Mouse (Mus musculus) olfactory bulb, adult 2 months (tissue): ENCODE data around the gene Htra2. TPM values are rescaled to one million over a fixed set of nuclear protein-coding genes. Genes with fewer than 3 reads are reported as not detected.

Source experiments
- H3K27ac ChIP-seq: fragments of 200-500 bp; 2 replicates; pipeline ENCODE4 v1.5.1; 2012; ENCODE audit warnings: low read depth, low read length; ENCODE audit not compliant: insufficient read depth
- H3K4me1 ChIP-seq: fragments of 200-500 bp; 2 replicates; pipeline ENCODE4 v1.6.1; 2012; ENCODE audit warnings: low read length; ENCODE audit not compliant: control insufficient read depth, insufficient read depth
- H3K4me3 ChIP-seq: fragments of 200-500 bp; 2 replicates; pipeline ENCODE4 v1.5.1; 2012; ENCODE audit warnings: mild to moderate bottlenecking, low read depth, low read length, moderate library complexity; ENCODE audit not compliant: insufficient read depth
- CTCF ChIP-seq: fragments of 200-500 bp; IDR thresholded peaks from 2 replicates; pipeline ENCODE4 v1.5.1; 2012; ENCODE audit warnings: low read depth, mild to moderate bottlenecking, low read length, moderate library complexity; ENCODE audit not compliant: insufficient read depth
- POLR2A ChIP-seq: fragments of 200-500 bp; IDR thresholded peaks from 2 replicates; pipeline ENCODE4 v1.6.1; 2012; ENCODE audit warnings: mild to moderate bottlenecking, low read depth, low read length, moderate library complexity; ENCODE audit not compliant: insufficient read depth
- WGBS: fragments of 180-500 bp; shearing (Covaris S2); methylation state at CpG from one replicate; pipeline ENCODE4 v1.1.7; 2018; 5-methylcytosine and 5-hydroxymethylcytosine counted together
- polyA plus RNA-seq: library from polyadenylated mRNA; stranded (reverse); fragments of >200 nt; gene quantifications from 2 replicates; pipeline ENCODE4 v1.2.4, GENCODE M21; 2012; ENCODE audit warnings: low replicate concordance; ENCODE audit not compliant: missing spikeins, insufficient read depth, insufficient read length

The Htra2 gene
- polyA plus RNA-seq, 1 experiment: not detected

DNA sequence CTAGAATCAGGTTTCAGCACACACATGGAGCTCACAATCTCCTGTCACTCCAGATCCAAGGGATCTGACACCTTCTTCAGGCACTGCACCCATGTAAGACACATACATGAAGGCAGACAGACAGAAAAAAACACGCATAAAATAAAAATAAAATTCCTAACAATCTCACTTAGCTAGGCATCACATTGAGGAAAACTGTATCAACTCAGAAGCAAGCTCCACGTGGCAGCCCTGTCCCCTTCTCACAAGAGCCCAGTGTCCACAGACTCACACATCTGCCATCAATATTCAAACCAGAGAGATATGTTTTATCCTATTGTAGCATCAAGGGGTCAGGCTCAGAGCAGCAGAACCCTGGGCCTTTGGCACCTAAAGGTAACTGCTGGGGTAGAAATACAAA, 50.8 kb downstream of the Htra2 start:
- 86% methylated on average over 2 of the region's 2 CpGs for WGBS
- TF ChIP-seq CTCF: no peak
- TF ChIP-seq POLR2A: no peak
- Histone ChIP-seq H3K4me1 (no peaks in the 10 kb centered on the region), H3K27ac (no peak overlapping the region), H3K4me3 (no peak overlapping the region)

DNA sequence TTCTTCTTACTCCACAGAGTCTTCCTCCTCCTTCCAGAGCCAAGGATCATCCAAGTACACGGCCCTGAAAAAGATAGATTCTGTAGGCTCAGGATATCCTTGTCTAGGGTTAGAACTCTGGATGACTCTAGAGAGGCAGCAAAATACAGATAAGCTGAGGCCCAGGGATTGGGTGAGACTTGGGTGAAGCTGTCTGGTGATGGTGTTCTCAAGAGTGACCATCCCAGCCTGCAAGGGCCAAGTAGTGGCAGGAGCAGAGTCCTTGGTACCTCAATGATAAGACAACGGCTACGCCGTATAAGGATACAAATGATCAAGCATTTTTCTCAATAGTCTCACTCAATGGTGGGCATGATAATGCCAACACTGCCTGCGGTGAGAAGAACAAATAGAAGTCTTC, 51.2 kb downstream of the Htra2 start:
- 88% methylated on average over 5 of the region's 5 CpGs for WGBS
- Histone ChIP-seq H3K4me3 (no peak overlapping the region), H3K4me1 (no peaks in the 10 kb centered on the region), H3K27ac (no peak overlapping the region)
- no peak for TF ChIP-seq CTCF
- no peak for TF ChIP-seq POLR2A

DNA sequence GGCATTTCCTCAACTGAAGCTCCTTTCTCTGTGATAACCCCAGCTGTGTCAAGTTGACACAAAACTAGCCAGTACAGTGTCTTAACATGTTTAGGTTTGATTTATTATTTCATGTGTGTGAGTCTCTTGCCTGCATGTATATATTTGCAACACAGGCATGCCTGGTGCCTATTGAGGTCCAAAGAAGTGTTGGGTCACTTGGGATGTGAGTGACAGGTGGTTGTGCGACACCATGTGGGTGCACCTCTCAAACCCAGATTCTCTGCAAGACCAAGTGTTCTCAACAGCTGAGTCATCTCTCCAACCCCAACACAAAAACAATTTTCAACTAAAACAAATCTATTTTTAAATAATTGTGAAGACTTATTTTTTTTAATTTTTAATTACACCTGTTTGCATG, 52.0 kb downstream of the Htra2 start:
- 88% methylated on average over 1 of the region's 1 CpGs for WGBS
- no peaks in the 10 kb centered on the region for H3K4me1 ChIP-seq

More for the DNA sequence above, 52.0 kb downstream of the Htra2 start:
- no peak for TF ChIP-seq CTCF
- no peak for TF ChIP-seq POLR2A
- Histone ChIP-seq H3K27ac (no peak overlapping the region), H3K4me3 (no peak overlapping the region)

Other genes starting within 250 kb of the Htra2 start
- gene Sema4f, start 115.5 kb downstream of the Htra2 start, polyA plus RNA-seq: not detected in 2 replicates
- gene M1ap, start 108.4 kb downstream of the Htra2 start, polyA plus RNA-seq: not detected in 2 replicates
- gene Dok1, start 21.8 kb downstream of the Htra2 start, polyA plus RNA-seq: not detected in 2 replicates
- gene Loxl3, start 21.1 kb downstream of the Htra2 start, polyA plus RNA-seq: not detected in 2 replicates
- not detected in 2 replicates for gene Aup1, start 752 bp downstream of the Htra2 start, polyA plus RNA-seq
- gene Dqx1, start 2.6 kb upstream of the Htra2 start, polyA plus RNA-seq: not detected in 2 replicates
- gene Tlx2, start 15.0 kb upstream of the Htra2 start, polyA plus RNA-seq: not detected in 2 replicates
- not detected in 2 replicates for gene Pcgf1, start 22.6 kb upstream of the Htra2 start, polyA plus RNA-seq
- gene Lbx2, start 31.1 kb upstream of the Htra2 start, polyA plus RNA-seq: not detected in 2 replicates
- gene Ccdc142, start 46.3 kb upstream of the Htra2 start, polyA plus RNA-seq: not detected in 2 replicates
- gene Gm42688, start 46.3 kb upstream of the Htra2 start, polyA plus RNA-seq: not detected in 2 replicates
- gene Mrpl53, start 53.8 kb upstream of the Htra2 start, polyA plus RNA-seq: not detected in 2 replicates
- not detected in 2 replicates for gene Mogs, start 60.2 kb upstream of the Htra2 start, polyA plus RNA-seq
- gene Wbp1, start 66.3 kb upstream of the Htra2 start, polyA plus RNA-seq: not detected in 2 replicates
- gene Ino80b, start 70.2 kb upstream of the Htra2 start, polyA plus RNA-seq: not detected in 2 replicates
- gene Rtkn, start 80.2 kb upstream of the Htra2 start, polyA plus RNA-seq: not detected in 2 replicates
- gene Wdr54, start 101.1 kb upstream of the Htra2 start, polyA plus RNA-seq: not detected in 2 replicates
- not detected in 2 replicates for gene 1700003E16Rik, start 101.1 kb upstream of the Htra2 start, polyA plus RNA-seq
- 187 TPM in 1 of 2 replicates, not detected in the other for gene Dctn1, start 110.6 kb upstream of the Htra2 start, polyA plus RNA-seq
- gene Slc4a5, start 164.6 kb upstream of the Htra2 start, polyA plus RNA-seq: not detected in 2 replicates